Mouse (Mus musculus) spleen, postnatal 10 days (tissue): ENCODE measurements at regions not wholly inside any gene's neighbourhood (a gene's known extent, or its start where the extent isn't known, plus 50 kb on each side); places are given as distances from the start of the nearest gene placed in this dataset.

Experiments used
- DNase-seq, 2 experiments: peaks; one replicate each; pipeline ENCODE4 v3.0.0; 2021 to 2022; ENCODE audit warnings: low spot score in 2 of 2

GRCm38 (mm10) chr7:111420698-111421097, 337.9 kb upstream of the Eif4g2 start:
- DNase-seq = no peak

- no peak for DNase-seq
These were observed 334.9 kb upstream of the Eif4g2 start for GRCm38 (mm10) chr7:111417735-111418134.

GRCm38 (mm10) chr7:111416061-111416460, 333.2 kb upstream of the Eif4g2 start:
- no peak for DNase-seq

- DNase-seq = no peak
These were observed 330.9 kb upstream of the Eif4g2 start for GRCm38 (mm10) chr7:111413745-111414144.

GRCm38 (mm10) chr7:111412957-111413356, 330.1 kb upstream of the Eif4g2 start:
- no peak for DNase-seq

- DNase-seq = no peak
These were observed 328.6 kb upstream of the Eif4g2 start for GRCm38 (mm10) chr7:111411386-111411960.

- no peak for DNase-seq
These were observed 313.1 kb upstream of the Eif4g2 start for GRCm38 (mm10) chr7:111395972-111396371.

GRCm38 (mm10) chr7:111395111-111395510, 312.3 kb upstream of the Eif4g2 start:
- DNase-seq = no peak

GRCm38 (mm10) chr7:111393846-111394245, 311.0 kb upstream of the Eif4g2 start:
- no peak for DNase-seq

GRCm38 (mm10) chr7:111389690-111390089, 306.9 kb upstream of the Eif4g2 start:
- no peak for DNase-seq

GRCm38 (mm10) chr7:111374534-111374933, 291.7 kb upstream of the Eif4g2 start:
- no peak for DNase-seq

GRCm38 (mm10) chr7:111373380-111374173, 290.7 kb upstream of the Eif4g2 start:
- no peak for DNase-seq

GRCm38 (mm10) chr7:111370421-111370887, 287.6 kb upstream of the Eif4g2 start:
- DNase-seq = no peak

GRCm38 (mm10) chr7:111368296-111369004, 285.6 kb upstream of the Eif4g2 start:
- DNase-seq = no peak

GRCm38 (mm10) chr7:111366951-111367653, 284.3 kb upstream of the Eif4g2 start:
- no peak for DNase-seq

- DNase-seq = no peak
These were observed 282.6 kb upstream of the Eif4g2 start for GRCm38 (mm10) chr7:111365384-111365783.

- DNase-seq = no peak
These were observed 280.4 kb upstream of the Eif4g2 start for GRCm38 (mm10) chr7:111363206-111363605.

GRCm38 (mm10) chr7:111362646-111363045, 279.8 kb upstream of the Eif4g2 start:
- DNase-seq = no peak

- DNase-seq = no peak
These were observed 272.3 kb upstream of the Eif4g2 start for GRCm38 (mm10) chr7:111355088-111355656.

- DNase-seq = no peak
These were observed 271.2 kb upstream of the Eif4g2 start for GRCm38 (mm10) chr7:111354066-111354465.

GRCm38 (mm10) chr7:111352176-111352575, 269.3 kb upstream of the Eif4g2 start:
- DNase-seq = no peak

GRCm38 (mm10) chr7:111345117-111345516, 262.3 kb upstream of the Eif4g2 start:
- DNase-seq = no peak
